Mouse (Mus musculus): ENCODE data around the gene D1Pas1. TPM values are rescaled to one million over a fixed set of nuclear protein-coding genes. Genes with fewer than 3 reads are reported as not detected.

D1Pas1 gene
- not detected in 2 replicates for polyA plus RNA-seq (2012; ENCODE audit: insufficient read depth, insufficient read length, low replicate concordance, missing spikeins)

GRCm38 (mm10) chr1:186967201-186967812, at the start of gene D1Pas1:
D1Pas1 (plus strand) TSS chr1:186967416.
- TF ChIP-seq CTCF (IDR thresholded peaks at IDR 0.05; ENCODE audit: insufficient read depth, low read depth, low read length), result no peak
- TF ChIP-seq POLR2A (IDR thresholded peaks at IDR 0.05; ENCODE audit: insufficient read depth, low read depth, low read length), result no peak
- Histone ChIP-seq H3K4me1 (ENCODE audit: control insufficient read depth, insufficient read depth, low read length) (no peaks in the 10 kb centered on the region), H3K4me3 (ENCODE audit: insufficient read depth, low read depth, low read length) (no peak within 1 kb of the TSS), H3K27ac (ENCODE audit: insufficient read depth, low read depth, low read length) (no peak within 1 kb of the TSS)
- WGBS, result 89% methylated on average over 53 of the region's 53 CpGs

- Histone ChIP-seq H3K4me3 (ENCODE audit: insufficient read depth, low read depth, low read length) (no peak overlapping the region), H3K27ac (ENCODE audit: insufficient read depth, low read depth, low read length) (no peak overlapping the region), H3K4me1 (ENCODE audit: control insufficient read depth, insufficient read depth, low read length) (peaks cover 2% of the 10 kb centered on the region; the same call in 1 of the 2 replicates)
- WGBS, result 61% methylated on average over 17 of the region's 17 CpGs
- TF ChIP-seq POLR2A (IDR thresholded peaks at IDR 0.05; ENCODE audit: insufficient read depth, low read depth, low read length) (no peak), CTCF (IDR thresholded peaks at IDR 0.05; ENCODE audit: insufficient read depth, low read depth, low read length) (no peak)
These were observed 44.5 kb upstream of the D1Pas1 start for GRCm38 (mm10) chr1:186922489-186923370.

DNA sequence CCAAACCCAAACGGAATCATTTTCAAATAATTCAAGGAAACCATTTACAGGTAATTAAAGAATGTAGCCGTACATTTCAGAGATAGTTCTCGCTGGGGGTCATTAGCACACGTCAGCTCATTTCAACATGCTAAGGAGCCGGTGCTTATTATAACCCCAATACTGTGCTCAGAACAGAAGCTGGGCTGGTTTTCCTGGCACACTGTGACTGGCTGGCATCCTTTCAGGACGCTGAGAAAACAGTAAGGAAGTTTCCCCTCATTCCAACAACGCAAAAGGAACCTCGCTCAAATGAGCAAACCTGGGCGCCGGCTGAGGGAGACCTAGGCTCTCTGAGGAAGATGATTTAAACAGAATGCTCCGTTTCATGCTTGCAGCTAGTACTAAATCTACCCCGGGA, 43.2 kb upstream of the D1Pas1 start:
- 18% methylated on average over 12 of the region's 12 CpGs for WGBS

DNA sequence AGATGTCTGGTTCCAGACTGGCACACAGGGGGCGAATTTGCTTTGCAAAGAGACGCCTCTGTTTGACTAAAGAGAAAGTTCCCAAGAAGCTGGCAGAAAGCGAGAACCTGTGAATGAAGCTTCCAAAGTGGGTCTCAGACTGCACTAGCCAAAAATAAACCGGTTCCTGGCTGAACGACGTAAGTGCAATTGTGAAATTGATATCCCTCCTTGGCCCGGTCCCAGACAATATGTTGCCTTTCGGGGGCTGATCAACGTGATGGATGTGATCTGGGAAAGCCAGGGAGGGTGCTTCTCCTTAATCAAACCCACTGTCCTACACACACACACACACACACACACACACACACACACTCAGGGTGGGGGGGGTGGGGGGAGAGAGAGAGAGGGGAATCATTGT, 41.8 kb upstream of the D1Pas1 start:
- Histone ChIP-seq H3K27ac (ENCODE audit: insufficient read depth, low read depth, low read length) (no peak overlapping the region), H3K4me3 (ENCODE audit: insufficient read depth, low read depth, low read length) (no peak overlapping the region), H3K4me1 (ENCODE audit: control insufficient read depth, insufficient read depth, low read length) (peaks cover 2% of the 10 kb centered on the region; the same call in 1 of the 2 replicates)
- 33% methylated on average over 9 of the region's 9 CpGs for WGBS
- no peak for TF ChIP-seq POLR2A (IDR thresholded peaks at IDR 0.05; ENCODE audit: insufficient read depth, low read depth, low read length)
- TF ChIP-seq CTCF (IDR thresholded peaks at IDR 0.05; ENCODE audit: insufficient read depth, low read depth, low read length), result no peak

More for the DNA sequence above, 43.2 kb upstream of the D1Pas1 start:
- no peak overlapping the region for H3K27ac ChIP-seq (ENCODE audit: insufficient read depth, low read depth, low read length)
- H3K4me3 ChIP-seq (ENCODE audit: insufficient read depth, low read depth, low read length), result no peak overlapping the region
- TF ChIP-seq POLR2A (IDR thresholded peaks at IDR 0.05; ENCODE audit: insufficient read depth, low read depth, low read length), result no peak
- TF ChIP-seq CTCF (IDR thresholded peaks at IDR 0.05; ENCODE audit: insufficient read depth, low read depth, low read length), result no peak
- peaks cover 2% of the 10 kb centered on the region; the same call in 1 of the 2 replicates for H3K4me1 ChIP-seq (ENCODE audit: control insufficient read depth, insufficient read depth, low read length)

DNA sequence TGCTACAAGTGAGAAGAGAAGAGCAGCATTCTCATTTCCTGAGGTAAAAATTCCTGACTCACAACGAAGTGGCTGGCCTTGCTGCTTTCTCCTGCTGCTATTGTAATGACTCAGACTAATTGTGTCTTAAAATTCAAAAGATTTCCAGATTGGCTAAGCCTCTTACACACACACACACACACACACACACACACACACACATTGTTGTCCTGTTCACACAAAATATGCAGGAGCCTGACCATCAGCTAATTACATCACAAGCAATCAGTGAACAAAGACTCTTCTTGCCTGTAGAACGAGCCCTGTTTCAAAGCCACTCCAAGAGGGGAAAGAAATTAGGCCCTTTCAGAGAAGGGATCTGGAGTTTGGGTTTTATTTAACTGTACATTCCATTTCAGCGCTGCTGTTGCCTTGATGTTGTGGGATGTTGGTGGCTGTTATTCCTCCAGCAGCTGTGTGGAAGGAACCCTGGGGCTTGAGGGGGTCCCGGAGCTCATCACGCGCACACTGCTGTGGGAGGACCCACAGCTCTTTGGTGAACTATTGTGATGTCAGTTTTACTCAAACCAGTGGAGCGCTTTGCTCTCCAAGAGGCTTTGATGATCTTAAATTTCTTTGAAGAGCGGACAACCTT, 40.8 kb upstream of the D1Pas1 start:
- H3K27ac ChIP-seq (ENCODE audit: insufficient read depth, low read depth, low read length), result no peak overlapping the region
- no peak overlapping the region for H3K4me3 ChIP-seq (ENCODE audit: insufficient read depth, low read depth, low read length)
- WGBS, result 35% methylated on average over 8 of the region's 8 CpGs
- peaks cover 2% of the 10 kb centered on the region; the same call in 1 of the 2 replicates for H3K4me1 ChIP-seq (ENCODE audit: control insufficient read depth, insufficient read depth, low read length)
- TF ChIP-seq POLR2A (IDR thresholded peaks at IDR 0.05; ENCODE audit: insufficient read depth, low read depth, low read length) (no peak), CTCF (IDR thresholded peaks at IDR 0.05; ENCODE audit: insufficient read depth, low read depth, low read length) (no peak)

DNA sequence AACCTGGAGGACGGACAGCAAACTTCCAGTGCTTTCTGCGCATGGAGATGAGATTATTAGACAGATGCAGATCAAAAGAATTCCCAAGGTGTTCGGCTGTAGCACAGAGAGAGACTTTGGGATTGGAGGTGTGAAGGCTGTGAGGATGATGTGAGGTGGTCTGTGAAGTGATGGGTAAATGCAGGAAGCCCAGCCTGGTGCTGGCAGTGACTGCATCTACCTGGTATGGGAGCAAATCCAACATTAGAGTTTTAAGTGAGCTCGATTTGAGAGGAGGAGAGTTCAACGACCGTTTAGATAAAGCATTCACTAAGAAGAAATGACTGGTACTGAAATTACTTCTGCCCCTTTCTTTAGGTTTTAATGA, 40.3 kb upstream of the D1Pas1 start:
- TF ChIP-seq POLR2A (IDR thresholded peaks at IDR 0.05; ENCODE audit: insufficient read depth, low read depth, low read length) (no peak), CTCF (IDR thresholded peaks at IDR 0.05; ENCODE audit: insufficient read depth, low read depth, low read length) (no peak)
- Histone ChIP-seq H3K4me1 (ENCODE audit: control insufficient read depth, insufficient read depth, low read length) (peaks cover 2% of the 10 kb centered on the region; the same call in 1 of the 2 replicates), H3K4me3 (ENCODE audit: insufficient read depth, low read depth, low read length) (no peak overlapping the region), H3K27ac (ENCODE audit: insufficient read depth, low read depth, low read length) (no peak overlapping the region)
- WGBS, result 62% methylated on average over 6 of the region's 6 CpGs

- Histone ChIP-seq H3K27ac (ENCODE audit: insufficient read depth, low read depth, low read length) (no peak overlapping the region), H3K4me3 (ENCODE audit: insufficient read depth, low read depth, low read length) (no peak overlapping the region), H3K4me1 (ENCODE audit: control insufficient read depth, insufficient read depth, low read length) (peaks cover 2% of the 10 kb centered on the region; the same call in 1 of the 2 replicates)
- TF ChIP-seq CTCF (IDR thresholded peaks at IDR 0.05; ENCODE audit: insufficient read depth, low read depth, low read length) (no peak), POLR2A (IDR thresholded peaks at IDR 0.05; ENCODE audit: insufficient read depth, low read depth, low read length) (no peak)
- 62% methylated on average over 4 of the region's 4 CpGs for WGBS
These were observed 39.7 kb upstream of the D1Pas1 start for GRCm38 (mm10) chr1:186927494-186927893.

GRCm38 (mm10) chr1:186930160-186930887, 36.9 kb upstream of the D1Pas1 start:
- no peak overlapping the region for H3K27ac ChIP-seq (ENCODE audit: insufficient read depth, low read depth, low read length)
- TF ChIP-seq POLR2A (IDR thresholded peaks at IDR 0.05; ENCODE audit: insufficient read depth, low read depth, low read length), result no peak
- TF ChIP-seq CTCF (IDR thresholded peaks at IDR 0.05; ENCODE audit: insufficient read depth, low read depth, low read length), result no peak
- WGBS, result 84% methylated on average over 13 of the region's 13 CpGs
- H3K4me3 ChIP-seq (ENCODE audit: insufficient read depth, low read depth, low read length), result no peak overlapping the region
- H3K4me1 ChIP-seq (ENCODE audit: control insufficient read depth, insufficient read depth, low read length), result peaks cover 2% of the 10 kb centered on the region; the same call in 1 of the 2 replicates

Measured in olfactory bulb, adult 2 months (tissue).